Mouse (Mus musculus): ENCODE measurements at regions not wholly inside any gene's neighbourhood (a gene's known extent, or its start where the extent isn't known, plus 50 kb on each side); places are given as distances from the start of the nearest gene placed in this dataset.

DNA sequence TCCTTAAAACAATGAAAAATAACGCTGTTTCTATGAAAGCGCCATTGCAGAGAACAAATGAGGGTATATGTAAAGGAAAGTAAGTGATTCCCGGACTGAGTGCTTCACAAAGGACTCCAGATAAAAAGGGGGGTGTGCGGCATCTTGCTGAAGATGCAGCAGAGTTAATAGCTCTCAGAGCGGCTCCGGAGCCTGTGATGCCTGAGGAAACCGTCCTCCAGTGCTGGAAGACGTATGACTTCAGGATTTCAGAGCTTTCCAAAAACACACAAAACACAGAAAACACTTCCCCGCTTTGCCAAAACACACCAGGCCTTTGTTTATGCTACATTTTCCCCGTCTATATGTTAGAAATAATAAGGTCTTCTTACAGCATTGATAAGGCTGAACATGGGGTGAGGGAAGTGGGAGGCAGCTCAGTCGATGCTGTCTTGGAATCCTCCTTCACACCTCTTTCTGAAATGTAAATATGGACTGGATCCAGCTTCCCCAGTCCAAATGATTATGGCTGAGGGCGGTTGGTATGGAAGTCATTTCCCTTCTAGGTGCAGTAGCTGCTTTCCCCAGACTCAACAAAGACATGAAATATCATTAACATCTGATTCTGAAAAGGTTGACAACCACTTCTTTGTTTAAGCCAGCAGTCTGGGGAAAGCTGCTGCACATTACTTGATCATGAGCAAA is 2382.5 kb upstream of the Gm7489 start:
- TF ChIP-seq CTCF (IDR thresholded peaks at IDR 0.05; ENCODE audit: control insufficient read depth, insufficient read depth, insufficient replicate concordance, low read depth, low read length) (no peak), POLR2A (IDR thresholded peaks at IDR 0.05; ENCODE audit: control insufficient read depth, low read depth, low read length) (no peak)
- H3K27ac ChIP-seq (ENCODE audit: control insufficient read depth, insufficient read depth, low read depth, low read length), result no peak overlapping the region
- H3K4me3 ChIP-seq (ENCODE audit: control insufficient read depth, low read depth, low read length), result no peak overlapping the region
- no peaks in the 10 kb centered on the region for H3K27me3 ChIP-seq (ENCODE audit: control insufficient read depth, insufficient read depth, low read length)
- H3K4me1 ChIP-seq (ENCODE audit: control insufficient read depth, insufficient read depth, low read length), result peaks cover 2% of the 10 kb centered on the region
- H3K36me3 ChIP-seq (ENCODE audit: control insufficient read depth, insufficient read depth, low read length), result no peaks in the 10 kb centered on the region

DNA sequence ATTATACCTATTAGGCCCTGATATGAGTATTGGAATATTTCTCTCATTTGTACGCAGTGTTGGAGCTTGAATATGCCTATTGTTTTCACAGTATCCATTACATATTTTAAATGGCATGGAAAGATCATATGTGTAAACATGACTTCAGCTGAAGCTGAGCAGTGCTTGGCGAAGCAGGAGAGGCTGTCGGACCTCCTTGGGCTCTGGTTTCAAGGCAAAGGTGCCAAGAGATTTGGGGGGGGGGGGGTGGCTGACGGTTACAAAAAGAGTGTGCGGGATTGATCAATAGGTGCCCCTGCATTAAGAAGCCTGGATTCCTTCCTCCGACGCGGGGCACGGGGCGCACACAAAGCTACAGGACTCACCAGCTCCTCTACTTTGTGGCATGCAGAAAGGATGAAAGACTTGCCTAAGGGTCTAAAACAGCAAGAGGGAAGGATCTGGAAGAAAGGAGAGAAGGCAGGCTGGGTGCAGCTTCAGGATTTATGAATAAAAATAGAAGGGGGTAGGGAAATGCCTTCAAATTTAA is 2381.9 kb upstream of the Gm7489 start:
- no peak overlapping the region for H3K27ac ChIP-seq (ENCODE audit: control insufficient read depth, insufficient read depth, low read depth, low read length)
- H3K4me1 ChIP-seq (ENCODE audit: control insufficient read depth, insufficient read depth, low read length), result peaks cover 2% of the 10 kb centered on the region
- TF ChIP-seq POLR2A (IDR thresholded peaks at IDR 0.05; ENCODE audit: control insufficient read depth, low read depth, low read length), result no peak
- TF ChIP-seq CTCF (IDR thresholded peaks at IDR 0.05; ENCODE audit: control insufficient read depth, insufficient read depth, insufficient replicate concordance, low read depth, low read length), result no peak
- H3K27me3 ChIP-seq (ENCODE audit: control insufficient read depth, insufficient read depth, low read length), result no peaks in the 10 kb centered on the region
- H3K4me3 ChIP-seq (ENCODE audit: control insufficient read depth, low read depth, low read length), result no peak overlapping the region
- no peaks in the 10 kb centered on the region for H3K36me3 ChIP-seq (ENCODE audit: control insufficient read depth, insufficient read depth, low read length)

DNA sequence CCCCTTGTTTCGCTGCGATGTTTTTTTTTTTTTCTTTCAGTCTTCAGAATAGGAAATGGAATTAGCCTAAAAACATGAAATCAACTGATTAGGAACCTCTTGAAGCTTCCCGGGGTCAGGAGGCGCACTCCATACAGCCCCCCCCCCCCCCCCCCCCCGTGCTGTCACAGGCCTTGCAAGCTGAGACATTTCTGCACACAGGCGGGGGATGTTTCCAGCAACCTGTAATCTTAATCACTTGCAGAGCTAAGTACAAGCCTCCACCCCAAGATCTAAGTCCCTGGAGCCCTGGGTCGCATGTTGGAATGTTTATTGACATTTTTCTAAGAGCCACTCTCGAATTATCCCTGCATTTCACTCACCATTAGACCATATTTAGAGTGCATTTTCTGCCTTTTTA is 2381.4 kb upstream of the Gm7489 start:
- no peak overlapping the region for H3K27ac ChIP-seq (ENCODE audit: control insufficient read depth, insufficient read depth, low read depth, low read length)
- no peaks in the 10 kb centered on the region for H3K36me3 ChIP-seq (ENCODE audit: control insufficient read depth, insufficient read depth, low read length)
- no peaks in the 10 kb centered on the region for H3K27me3 ChIP-seq (ENCODE audit: control insufficient read depth, insufficient read depth, low read length)
- peaks cover 2% of the 10 kb centered on the region for H3K4me1 ChIP-seq (ENCODE audit: control insufficient read depth, insufficient read depth, low read length)
- no peak overlapping the region for H3K4me3 ChIP-seq (ENCODE audit: control insufficient read depth, low read depth, low read length)
- no peak for TF ChIP-seq CTCF (IDR thresholded peaks at IDR 0.05; ENCODE audit: control insufficient read depth, insufficient read depth, insufficient replicate concordance, low read depth, low read length)
- no peak for TF ChIP-seq POLR2A (IDR thresholded peaks at IDR 0.05; ENCODE audit: control insufficient read depth, low read depth, low read length)

DNA sequence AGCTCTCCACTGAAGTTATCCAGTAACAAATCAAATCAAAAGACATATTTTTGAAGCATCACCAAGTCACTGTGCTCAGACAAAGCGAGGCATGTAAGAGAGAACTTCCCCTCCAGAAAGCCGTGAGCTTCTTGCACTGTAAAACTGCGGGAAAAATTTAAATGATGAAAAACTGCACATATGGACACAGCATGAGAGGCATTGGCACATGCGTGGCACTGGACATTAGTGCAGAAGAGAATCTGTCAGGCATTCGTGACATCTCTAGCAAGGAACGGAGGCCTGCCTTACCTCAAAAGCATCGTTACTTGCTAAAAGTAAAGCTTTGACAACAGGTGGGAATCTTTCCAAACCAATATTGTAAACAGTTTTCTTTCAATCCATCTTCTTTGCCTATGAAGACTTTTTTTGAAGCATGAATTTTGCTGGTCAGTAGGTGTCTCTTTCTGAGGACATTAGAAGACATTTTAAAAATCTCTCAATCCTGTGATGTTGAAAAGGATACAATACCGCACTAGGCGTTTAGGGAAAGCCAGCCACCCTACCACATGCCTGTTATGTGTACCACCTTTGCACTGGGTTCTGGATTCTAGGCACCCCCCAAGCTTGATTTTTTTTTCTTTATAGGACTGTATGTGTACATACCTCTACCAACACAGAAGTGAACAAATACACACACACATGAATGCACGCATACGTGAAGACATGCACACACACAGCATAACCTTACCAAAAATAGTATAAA is 2380.5 kb upstream of the Gm7489 start:
- Histone ChIP-seq H3K27ac (ENCODE audit: control insufficient read depth, insufficient read depth, low read depth, low read length) (no peak overlapping the region), H3K4me3 (ENCODE audit: control insufficient read depth, low read depth, low read length) (no peak overlapping the region), H3K36me3 (ENCODE audit: control insufficient read depth, insufficient read depth, low read length) (no peaks in the 10 kb centered on the region), H3K4me1 (ENCODE audit: control insufficient read depth, insufficient read depth, low read length) (peaks cover 2% of the 10 kb centered on the region), H3K27me3 (ENCODE audit: control insufficient read depth, insufficient read depth, low read length) (no peaks in the 10 kb centered on the region)
- TF ChIP-seq CTCF (IDR thresholded peaks at IDR 0.05; ENCODE audit: control insufficient read depth, insufficient read depth, insufficient replicate concordance, low read depth, low read length) (no peak), POLR2A (IDR thresholded peaks at IDR 0.05; ENCODE audit: control insufficient read depth, low read depth, low read length) (no peak)

DNA sequence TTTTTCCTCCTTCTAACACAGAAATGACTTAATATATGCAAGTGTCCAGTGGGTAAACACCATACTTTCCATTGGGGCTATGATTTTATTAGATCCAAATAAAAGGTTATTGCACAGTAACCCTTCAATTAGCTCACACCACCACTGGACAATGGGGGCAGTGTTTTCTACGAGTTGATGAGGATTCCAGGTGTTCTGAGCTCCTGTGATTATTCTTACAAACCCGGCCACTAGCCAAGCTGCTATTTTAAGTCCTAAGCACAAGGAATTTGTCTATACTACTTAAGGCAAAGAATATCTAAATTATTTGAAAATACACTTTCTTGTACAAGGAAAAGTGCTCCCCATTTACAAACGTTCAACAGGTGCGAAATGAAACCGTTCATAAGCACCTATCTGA is 2379.9 kb upstream of the Gm7489 start:
- no peak overlapping the region for H3K4me3 ChIP-seq (ENCODE audit: control insufficient read depth, low read depth, low read length)
- TF ChIP-seq CTCF (IDR thresholded peaks at IDR 0.05; ENCODE audit: control insufficient read depth, insufficient read depth, insufficient replicate concordance, low read depth, low read length) (no peak), POLR2A (IDR thresholded peaks at IDR 0.05; ENCODE audit: control insufficient read depth, low read depth, low read length) (no peak)
- no peaks in the 10 kb centered on the region for H3K27me3 ChIP-seq (ENCODE audit: control insufficient read depth, insufficient read depth, low read length)
- H3K36me3 ChIP-seq (ENCODE audit: control insufficient read depth, insufficient read depth, low read length), result no peaks in the 10 kb centered on the region
- H3K4me1 ChIP-seq (ENCODE audit: control insufficient read depth, insufficient read depth, low read length), result peaks cover 2% of the 10 kb centered on the region
- H3K27ac ChIP-seq (ENCODE audit: control insufficient read depth, insufficient read depth, low read depth, low read length), result no peak overlapping the region

DNA sequence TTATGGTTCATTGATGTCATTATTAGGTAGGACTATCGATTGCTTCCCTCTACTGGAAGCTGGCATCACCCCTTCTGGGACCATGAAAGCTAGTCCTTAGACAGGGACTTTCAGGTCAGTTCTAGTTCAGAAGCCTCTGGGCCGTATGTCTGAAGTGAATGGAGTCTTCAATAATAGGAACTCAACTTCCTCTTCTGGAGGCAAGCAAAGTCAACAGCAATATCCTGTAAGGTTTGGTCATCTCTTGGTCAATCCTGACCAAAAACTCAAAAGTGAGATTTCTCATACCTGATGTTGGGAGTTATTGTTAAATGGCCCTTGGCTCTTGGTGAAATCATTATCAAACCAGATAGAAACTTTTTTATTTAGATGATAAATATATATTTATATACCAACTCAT is 2377.6 kb upstream of the Gm7489 start:
- Histone ChIP-seq H3K27me3 (ENCODE audit: control insufficient read depth, insufficient read depth, low read length) (no peaks in the 10 kb centered on the region), H3K4me1 (ENCODE audit: control insufficient read depth, insufficient read depth, low read length) (peaks cover 2% of the 10 kb centered on the region), H3K36me3 (ENCODE audit: control insufficient read depth, insufficient read depth, low read length) (no peaks in the 10 kb centered on the region), H3K27ac (ENCODE audit: control insufficient read depth, insufficient read depth, low read depth, low read length) (no peak overlapping the region), H3K4me3 (ENCODE audit: control insufficient read depth, low read depth, low read length) (no peak overlapping the region)
- TF ChIP-seq POLR2A (IDR thresholded peaks at IDR 0.05; ENCODE audit: control insufficient read depth, low read depth, low read length) (no peak), CTCF (IDR thresholded peaks at IDR 0.05; ENCODE audit: control insufficient read depth, insufficient read depth, insufficient replicate concordance, low read depth, low read length) (no peak)

DNA sequence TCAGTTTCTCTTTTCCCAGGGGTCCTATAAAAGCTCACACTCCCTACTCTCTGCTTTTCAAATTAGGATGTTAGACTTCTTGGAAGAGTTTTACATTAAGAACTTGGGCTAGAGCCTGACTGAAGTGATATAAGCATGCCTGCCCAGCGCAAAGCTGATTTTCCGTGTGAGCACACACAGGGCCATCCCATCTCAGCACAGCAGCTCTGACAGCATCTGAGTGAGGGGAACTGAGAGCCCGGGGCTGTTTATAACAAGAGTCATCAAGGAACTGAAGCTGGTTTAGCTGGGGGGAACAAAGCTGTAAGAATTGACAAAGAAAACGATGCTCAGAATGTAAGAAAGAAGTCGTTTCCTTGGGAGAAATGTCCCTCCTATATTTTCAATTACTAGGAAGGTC is 2373.4 kb upstream of the Gm7489 start:
- no peak overlapping the region for H3K27ac ChIP-seq (ENCODE audit: control insufficient read depth, insufficient read depth, low read depth, low read length)
- H3K4me3 ChIP-seq (ENCODE audit: control insufficient read depth, low read depth, low read length), result no peak overlapping the region
- H3K36me3 ChIP-seq (ENCODE audit: control insufficient read depth, insufficient read depth, low read length), result no peaks in the 10 kb centered on the region
- H3K4me1 ChIP-seq (ENCODE audit: control insufficient read depth, insufficient read depth, low read length), result no peaks in the 10 kb centered on the region
- TF ChIP-seq CTCF (IDR thresholded peaks at IDR 0.05; ENCODE audit: control insufficient read depth, insufficient read depth, insufficient replicate concordance, low read depth, low read length) (no peak), POLR2A (IDR thresholded peaks at IDR 0.05; ENCODE audit: control insufficient read depth, low read depth, low read length) (no peak)
- no peaks in the 10 kb centered on the region for H3K27me3 ChIP-seq (ENCODE audit: control insufficient read depth, insufficient read depth, low read length)

Data from testis, adult 2 months (tissue).